Mouse (Mus musculus) 3T3-L1 (cell line): ENCODE data around the gene Kptn.
A peak's percentile ranks its signal among the peaks of the same experiment; 100 is the strongest.

Experiments
- DNase-seq: peaks from one replicate; pipeline ENCODE4 v3.0.0-alpha.2; 2015; ENCODE audit warnings: low read depth, low spot score

Kptn gene

DNA sequence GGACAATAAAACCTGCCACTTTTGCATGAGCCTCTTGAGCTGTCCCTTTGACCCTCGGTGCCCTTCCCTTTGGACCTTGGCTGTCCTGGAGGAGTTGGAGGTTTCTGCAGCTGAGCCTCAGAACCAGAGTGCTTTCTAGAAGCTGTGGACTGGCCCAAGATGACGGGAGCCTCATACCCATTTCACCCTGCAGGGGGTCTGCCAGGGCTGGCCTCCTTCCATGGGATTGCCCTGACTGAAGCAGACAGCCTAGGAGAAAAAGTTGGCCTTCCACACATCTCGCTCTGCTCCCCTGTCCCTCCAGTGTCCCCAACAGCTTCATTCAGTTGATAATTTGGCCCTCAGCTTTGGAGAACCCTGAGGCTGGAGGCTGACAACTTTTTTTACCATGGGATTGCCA is 2.6 kb upstream of the Kptn start:
- DNase-seq, result no peak

DNA sequence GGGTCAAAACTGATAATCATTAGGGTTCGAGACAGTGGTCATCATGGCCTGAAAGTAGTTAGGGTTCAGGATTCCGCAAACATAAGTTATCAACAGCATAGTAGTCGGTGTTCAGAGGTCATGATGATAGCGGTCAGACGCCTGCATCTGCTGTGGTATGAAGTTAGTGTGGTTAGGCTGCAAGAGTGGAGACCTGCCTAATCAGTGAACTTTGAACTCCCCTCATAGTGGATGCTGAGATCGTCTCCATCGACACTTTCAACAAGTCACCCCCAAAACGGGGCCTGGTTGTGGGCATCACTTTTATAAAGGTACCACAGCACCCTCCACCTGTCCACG is 536 bp downstream of the Kptn start:
- no peak for DNase-seq

GRCm38 (mm10) chr7:16125829-16126228 is 6.1 kb downstream of the Kptn start:
- DNase-seq, result no peak

- no peak for DNase-seq
Measured at GRCm38 (mm10) chr7:16128344-16128743, 8.6 kb downstream of the Kptn start.

- DNase-seq, result no peak
Measured at GRCm38 (mm10) chr7:16128899-16129298, 9.2 kb downstream of the Kptn start.

- peak; percentile 7 for DNase-seq
Measured at GRCm38 (mm10) chr7:16129421-16129845, 9.7 kb downstream of the Kptn start, which contains the start of gene Slc8a2. Gene Slc8a2, plus strand, starts transcription at chr7:16129826.

- DNase-seq, result no peak
Measured at GRCm38 (mm10) chr7:16129846-16130691, 10.4 kb downstream of the Kptn start.

DNA sequence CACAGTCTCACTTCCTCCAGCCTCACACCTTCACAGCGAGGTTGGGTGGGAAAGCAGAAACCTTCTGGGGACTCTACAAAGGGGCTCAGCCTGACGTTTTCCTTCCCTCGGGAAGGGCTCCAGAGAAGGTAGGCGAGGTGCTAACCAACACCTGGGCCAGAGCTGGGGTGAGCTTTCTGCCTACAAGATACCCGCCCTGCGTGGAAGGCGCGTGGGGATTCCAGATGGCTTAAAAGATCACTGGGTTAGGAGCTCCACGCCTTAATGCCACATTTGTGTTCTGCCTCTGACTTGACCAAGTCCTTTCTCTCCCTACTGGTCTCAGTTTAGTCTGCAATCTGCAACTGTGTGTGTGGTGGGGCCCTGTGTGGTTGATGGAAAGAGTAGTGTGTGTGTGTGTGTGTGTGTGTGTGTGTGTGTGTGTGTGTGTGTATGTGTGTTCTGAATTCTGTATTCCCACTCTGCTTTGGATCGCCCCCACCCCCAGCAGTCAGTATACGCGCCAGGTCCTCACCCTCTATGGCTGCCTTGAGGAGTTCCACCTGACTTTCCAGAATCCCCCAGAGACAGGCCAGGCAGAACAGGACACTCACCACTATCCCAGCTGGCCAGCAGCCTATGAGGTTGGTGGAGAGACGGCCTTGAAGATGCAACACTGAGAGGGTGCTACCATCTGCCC is 11.4 kb downstream of the Kptn start:
- DNase-seq, result no peak

GRCm38 (mm10) chr7:16132161-16132581 is 12.5 kb downstream of the Kptn start:
- DNase-seq, result no peak

GRCm38 (mm10) chr7:16132926-16133325 is 13.2 kb downstream of the Kptn start:
- DNase-seq, result no peak

DNA sequence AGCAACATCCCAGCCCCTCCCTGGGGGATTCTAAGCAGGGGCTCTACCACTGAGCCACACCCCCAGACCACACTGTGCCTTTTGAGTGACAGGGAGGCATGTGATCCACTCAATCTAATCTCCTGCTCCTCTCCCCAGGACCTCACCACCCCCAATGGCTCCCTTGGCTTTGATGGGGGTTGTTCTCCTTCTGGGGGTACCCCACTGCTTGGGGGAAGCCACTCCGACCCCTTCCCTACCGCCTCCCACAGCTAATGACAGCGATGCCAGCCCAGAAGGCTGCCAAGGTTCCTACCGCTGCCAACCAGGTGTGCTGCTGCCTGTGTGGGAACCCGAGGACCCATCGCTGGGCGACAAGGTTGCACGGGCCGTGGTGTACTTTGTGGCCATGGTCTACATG is 14.0 kb downstream of the Kptn start:
- DNase-seq, result no peak

GRCm38 (mm10) chr7:16134951-16135392 is 15.3 kb downstream of the Kptn start:
- no peak for DNase-seq

GRCm38 (mm10) chr7:16146489-16147410 is 27.1 kb downstream of the Kptn start:
- no peak for DNase-seq

GRCm38 (mm10) chr7:16147643-16148042 is 27.9 kb downstream of the Kptn start:
- DNase-seq, result peak; percentile 18

DNA sequence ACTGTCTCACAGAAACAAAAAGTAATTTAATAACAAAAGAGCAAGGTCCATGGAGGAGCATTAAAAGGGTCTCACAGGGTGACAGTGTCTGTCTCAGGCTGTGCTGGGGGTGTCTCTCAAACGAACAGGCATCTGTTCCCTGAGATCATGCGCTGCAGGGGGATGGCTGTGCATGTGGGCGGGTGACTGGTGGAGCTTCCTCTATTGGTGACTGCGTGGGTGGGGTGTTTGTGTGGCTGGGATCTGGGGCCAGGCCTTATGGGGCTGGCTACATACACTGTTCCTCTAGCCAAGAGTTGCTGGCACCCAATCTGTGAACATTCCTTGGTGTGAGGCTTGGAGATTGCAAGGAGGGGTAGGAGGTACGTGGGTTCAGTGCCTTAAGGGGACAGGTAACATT is 29.5 kb downstream of the Kptn start:
- DNase-seq, result no peak

DNA sequence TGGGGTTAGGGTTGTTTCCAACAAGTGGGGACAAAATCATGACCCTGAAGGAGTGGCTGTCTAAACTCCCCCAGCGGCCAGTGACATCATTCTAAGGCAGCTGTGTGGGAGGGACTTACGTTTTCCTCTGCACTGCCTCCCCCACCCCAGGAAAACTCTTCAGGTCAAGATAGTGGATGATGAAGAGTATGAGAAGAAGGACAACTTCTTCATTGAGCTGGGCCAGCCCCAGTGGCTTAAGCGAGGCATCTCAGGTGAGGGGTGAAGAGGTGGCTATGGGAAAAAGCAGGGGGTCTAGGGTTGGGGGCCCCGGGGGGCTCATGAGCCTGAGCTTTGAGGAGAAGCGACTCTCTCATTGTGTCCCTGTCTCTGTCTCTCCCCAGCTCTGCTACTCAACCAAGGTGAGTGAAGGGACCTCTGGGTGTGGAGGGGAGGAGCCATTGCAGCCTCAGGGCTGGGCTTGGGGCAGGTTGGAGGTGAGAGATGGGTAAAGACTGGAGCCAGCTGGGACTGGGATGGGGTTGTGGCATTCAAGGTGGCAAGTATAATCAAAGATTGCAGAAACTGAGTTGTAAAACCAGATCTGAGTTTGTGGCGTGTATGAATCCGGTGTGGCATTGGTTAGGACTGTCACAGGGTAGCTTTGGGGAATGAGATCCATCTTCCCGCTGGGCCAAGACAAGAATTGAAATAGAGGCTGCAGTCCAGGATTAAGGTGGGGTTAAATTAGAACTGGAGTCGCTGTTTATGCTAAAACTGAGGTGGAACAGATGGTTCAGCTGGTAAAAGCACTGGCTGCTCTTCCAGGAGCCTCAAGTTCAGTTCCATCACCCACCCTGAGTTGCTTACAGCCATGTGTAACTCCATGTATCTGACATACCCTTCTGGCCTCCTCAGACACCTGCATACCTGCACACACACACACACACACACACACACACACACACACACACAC is 30.8 kb downstream of the Kptn start:
- DNase-seq, result no peak

DNA sequence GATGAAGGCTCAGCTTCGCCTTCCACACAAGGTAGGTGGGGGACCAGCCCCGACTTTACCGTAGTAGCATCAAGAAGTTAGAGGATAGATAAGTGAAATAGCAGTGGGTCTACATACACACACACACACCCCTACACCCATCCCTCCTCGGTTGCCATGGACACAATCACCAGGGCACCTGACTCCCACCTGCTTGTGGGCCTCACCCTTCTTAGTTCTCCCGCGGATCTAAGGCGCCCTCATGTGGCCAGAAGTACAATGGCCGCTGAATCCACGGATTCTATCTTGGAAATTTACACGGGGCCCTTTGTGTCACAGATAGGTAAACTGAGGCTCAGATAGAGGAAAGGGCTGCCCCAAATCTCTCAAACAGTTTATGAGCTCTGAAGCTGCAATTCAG is 33.8 kb downstream of the Kptn start:
- DNase-seq, result peak; percentile 54

DNA sequence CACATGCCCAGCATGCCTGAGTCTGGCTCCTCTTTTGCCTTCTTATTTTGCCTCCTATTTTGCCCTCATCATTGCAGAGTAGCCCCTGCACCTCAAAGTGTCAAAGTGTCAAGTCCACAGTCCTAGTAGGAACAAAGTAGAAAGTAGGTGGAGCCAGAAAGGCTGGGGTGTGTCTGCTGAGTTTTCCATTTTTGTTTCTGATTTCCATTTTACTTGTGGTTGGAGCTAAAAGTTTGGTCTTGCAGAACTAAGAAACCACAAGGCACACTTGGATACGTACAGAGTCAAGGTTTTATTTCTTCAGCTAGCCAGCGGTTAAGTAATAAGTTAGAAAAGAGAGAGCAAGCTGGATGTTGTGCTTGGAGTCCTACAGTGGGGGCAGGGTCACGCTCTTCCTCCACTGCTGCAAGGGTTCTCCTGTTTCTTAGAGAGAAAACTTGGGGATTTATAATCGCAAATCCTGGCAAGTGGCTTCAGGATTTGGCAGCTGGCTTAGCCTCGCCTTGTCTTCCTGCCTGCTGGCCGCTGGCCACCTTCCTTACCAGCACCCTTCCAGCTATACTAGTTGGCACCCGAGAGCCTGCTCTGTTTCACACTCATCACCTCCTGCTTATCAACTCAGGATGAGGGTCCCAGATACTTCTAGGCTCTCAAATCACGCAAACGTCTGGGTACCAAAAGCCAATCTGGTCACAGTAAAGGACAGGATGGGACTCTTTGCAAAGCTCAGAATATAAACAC is 35.6 kb downstream of the Kptn start:
- peak; percentile 18 for DNase-seq

DNA sequence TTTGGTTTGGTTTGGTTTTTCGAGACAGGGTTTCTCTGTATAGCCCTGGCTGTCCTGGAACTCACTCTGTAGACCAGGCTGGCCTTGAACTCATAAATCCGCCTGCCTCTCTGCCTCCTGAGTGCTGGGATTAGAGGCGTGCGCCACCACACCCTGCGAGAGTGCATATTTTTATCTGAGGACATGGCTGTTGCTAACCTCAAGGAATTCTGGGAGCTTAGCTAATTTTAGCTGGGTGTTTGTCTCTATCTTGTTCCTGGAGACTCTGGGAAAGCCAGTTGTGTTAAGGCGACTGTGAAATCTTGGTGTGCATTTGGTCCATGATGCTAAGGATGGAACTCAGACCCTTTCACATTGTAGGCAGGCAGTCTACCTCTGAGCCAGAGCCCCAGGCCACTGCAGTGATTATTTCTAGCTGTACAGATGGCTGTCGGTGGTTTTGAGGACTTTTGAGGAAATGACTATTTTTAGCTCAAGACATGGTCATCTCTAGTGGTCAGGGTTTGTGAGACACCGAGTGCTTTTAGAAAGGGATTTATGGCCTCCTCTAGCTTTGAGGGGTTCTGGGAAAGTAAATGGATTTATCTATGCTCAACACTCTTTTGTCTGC is 36.5 kb downstream of the Kptn start:
- peak; percentile 3 for DNase-seq

- DNase-seq, result no peak
Measured at GRCm38 (mm10) chr7:16158735-16159134, 39.0 kb downstream of the Kptn start.
